Mouse (Mus musculus): ENCODE data around the gene Azin2.

The Azin2 gene

DNA sequence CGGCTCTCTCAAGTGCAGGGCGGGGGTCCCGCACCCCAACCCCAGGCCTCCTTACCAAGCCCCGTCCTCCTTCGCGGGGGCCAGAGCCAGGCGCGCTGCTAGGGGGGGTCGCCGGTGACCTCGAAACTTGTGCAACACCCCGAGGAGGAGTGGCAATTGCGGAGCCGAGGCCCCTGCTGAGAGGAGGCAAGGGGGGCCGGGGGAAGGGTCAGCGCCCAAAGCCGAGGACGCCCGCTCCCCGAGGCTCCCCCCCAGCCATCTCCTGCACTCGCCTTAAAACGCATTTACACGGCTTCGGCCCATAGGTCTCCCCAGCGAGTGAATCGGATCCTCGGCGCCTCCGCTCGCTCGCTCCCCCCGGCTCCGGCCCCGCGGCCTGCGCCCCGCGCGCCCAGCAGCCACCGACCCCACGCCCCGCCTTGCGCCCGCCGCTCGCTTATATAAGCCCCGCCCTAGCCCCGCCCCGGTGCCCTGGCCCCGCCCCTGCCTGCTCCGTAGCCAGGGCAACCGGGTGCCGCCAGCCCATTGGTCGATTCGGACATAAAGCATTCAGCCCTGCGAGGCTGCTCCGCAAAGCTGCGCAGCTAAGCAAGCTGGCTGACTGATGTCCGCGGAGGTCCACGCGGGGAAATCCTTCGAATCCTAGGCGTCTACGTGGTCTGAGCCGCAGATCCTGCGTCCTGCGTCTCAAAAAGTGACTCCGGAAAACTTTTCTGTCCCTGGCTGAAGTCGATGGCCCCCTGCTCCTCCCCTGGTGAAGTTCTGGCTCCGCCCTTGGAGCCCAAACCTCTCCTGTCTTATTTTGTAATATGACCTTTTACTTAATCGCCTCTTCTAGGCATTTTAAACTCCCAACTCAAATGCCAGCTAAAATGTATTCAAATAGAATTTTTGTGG is at the start of gene Azin2:
Gene Azin2 (minus strand): TSS at position 414 of the 897 bp plus-strand sequence.
- peak; percentile 77 to 82 for DNase-seq (ENCODE audit: low spot score in 2 of 2)

DNA sequence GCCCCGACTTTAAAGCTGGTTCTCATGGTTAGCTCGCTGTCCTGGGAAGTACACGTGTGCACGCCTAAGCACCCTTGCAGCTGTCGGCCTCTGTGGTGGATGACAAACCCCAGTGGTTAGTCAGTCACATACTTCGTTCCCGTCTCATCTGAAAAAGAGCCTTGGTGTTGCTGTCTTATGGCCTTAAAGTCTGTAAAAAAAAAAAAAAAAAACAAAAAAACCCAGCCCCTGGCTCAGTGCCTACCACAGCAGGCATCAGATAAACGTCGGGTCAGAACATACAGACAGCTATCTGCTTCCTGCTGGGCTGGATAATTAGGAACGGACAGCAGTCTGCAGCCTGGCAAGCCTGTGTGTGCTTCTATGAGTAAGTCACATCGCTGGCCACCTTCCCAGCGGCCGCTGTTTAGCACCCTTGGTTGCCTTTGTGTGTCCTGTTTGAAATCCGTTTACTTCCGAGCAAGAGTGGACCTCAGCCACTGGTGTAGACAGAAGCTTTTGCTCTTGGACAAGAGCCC is 49.4 kb upstream of the Azin2 start:
- no peak for DNase-seq (ENCODE audit: low spot score in 2 of 2)

DNA sequence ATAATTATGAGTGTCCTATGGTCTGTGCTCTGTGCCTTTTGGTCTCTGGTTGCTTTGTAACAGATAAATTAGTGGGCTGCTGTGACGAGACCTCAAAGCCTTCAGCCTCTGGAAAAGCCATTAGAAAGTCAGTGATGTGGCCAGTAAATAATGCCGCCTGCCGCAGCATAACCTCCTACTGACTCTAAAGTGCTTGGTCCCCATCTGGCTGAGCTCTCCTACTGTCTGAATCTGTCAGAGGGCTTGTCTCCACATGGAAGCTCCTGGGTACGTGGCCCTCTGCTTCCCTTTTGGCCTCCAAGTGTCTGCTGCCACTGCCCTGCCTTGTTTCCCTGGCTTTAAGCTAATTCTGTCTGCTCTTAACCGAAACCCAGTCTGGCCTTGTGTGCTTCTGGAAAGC is 47.3 kb upstream of the Azin2 start:
- no peak for DNase-seq (ENCODE audit: low spot score in 2 of 2)

DNA sequence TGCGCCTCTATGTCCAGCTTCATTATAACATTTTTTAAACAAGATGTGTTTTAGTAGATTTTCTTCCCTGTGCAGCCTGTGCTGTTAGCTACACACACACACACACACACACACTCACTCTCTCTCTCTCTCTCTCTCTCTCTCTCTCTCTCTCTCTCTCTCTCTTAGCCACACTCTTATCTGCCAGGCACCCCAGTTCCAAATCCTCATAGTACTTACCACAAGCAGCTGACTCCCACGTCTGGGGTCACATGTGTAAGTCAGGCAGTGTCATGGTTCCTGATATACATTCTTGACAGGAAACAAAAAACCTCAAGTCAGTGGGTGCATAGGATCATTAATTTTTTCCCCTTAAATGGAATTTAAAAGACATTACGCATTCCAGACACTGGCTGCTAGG is 46.4 kb upstream of the Azin2 start:
- DNase-seq (ENCODE audit: low spot score in 2 of 2), result no peak

DNA sequence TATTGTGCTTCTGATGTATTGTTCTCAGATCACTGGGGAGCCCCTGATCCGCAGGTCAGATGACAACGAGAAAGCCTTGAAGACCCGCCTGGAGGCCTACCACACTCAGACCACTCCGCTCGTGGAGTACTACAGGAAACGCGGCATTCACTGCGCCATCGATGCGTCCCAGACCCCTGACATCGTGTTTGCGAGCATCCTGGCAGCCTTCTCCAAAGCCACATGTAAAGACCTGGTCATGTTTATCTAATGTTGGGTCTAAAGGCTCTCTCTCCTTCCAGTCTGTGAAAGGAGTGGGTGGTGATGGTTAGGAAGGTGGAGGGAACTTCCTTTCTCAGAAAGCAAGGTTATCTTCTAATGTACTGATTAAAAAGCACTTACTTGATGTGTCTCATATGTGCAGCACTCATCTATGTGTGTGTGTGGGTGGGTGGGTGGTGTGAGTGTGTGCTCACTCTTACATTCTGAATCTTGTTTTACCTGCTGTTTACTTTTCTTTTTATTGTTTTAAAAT is 45.8 kb upstream of the Azin2 start:
- DNase-seq (ENCODE audit: low spot score in 2 of 2), result no peak

DNA sequence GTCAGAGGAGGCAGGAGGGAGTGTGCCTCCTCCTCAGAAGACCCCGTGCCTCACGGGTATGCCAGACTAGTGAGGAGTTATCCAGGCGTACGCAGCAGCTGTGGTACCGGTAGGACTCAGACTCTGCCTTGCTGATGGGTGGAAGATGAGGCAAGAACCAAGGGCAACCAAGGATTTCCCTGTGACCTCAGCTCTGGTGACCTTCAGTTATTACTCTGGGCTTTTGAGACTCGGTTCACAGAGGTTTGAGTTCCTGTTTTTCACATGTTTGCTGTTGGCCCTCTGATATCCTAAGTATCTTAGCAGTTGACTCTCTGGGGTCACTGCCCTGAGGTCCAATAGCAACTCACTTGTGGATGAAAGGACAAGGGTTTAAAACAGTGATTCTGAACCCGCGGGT is 41.5 kb upstream of the Azin2 start:
- DNase-seq (ENCODE audit: low spot score in 2 of 2), result no peak

DNA sequence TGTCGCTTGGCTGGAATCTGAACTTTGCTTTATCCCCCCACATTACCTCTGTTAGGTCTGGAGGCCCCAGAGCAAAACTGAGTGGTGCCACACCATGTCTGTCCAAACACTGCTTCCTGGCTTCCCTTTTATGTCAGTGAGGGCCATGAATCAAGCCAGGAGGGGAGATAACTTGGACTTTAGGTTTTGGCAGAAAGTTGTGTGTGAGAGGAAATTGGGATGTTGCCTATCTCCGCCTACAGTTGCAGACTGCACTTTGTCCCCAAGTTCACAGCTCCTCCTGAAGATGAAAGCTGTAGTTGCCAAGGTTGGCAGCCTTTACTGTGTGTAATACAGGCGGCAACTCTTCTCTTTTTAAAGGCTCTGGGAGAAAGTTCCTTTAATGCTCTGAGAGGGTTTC is 38.5 kb upstream of the Azin2 start:
- DNase-seq (ENCODE audit: low spot score in 2 of 2), result no peak

DNA sequence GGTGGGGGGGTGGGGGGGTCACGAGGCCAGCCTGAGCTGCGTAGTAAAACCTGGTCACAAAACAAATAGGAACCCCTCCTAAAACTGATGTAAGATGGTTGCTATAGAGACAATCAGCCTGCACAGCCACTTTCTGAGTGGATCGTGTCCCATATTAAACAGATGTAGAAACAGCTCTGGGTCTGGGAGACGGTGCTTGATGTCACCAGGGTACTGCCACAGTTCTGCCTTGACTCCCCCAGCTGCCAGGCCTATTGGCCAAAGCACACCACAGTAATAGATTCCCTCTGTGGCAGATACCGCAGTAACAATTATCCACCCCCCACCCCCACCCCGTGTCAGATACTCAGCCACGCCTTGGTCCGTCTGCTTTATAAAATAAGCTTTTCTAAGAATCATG is 36.2 kb upstream of the Azin2 start:
- DNase-seq (ENCODE audit: low spot score in 2 of 2), result no peak

DNA sequence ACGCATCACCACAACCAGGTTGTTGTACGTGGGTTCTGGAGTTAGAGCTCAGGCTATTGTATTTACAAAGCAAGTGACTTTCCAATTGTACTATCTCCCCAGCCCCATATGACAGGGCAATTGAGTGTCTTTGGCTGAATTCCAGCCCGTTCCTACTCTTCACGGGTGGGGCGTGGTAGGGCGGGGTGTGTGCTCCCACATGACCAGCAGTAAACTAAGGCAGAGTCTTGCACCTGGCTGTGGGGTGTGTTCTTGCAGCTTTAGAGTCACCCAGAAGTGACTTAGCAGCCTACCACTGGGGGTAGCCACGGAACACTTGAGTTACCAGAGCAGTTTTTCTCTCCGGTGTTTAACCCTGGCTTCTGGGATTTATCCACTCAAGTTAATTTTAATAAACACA is 35.0 kb upstream of the Azin2 start:
- DNase-seq (ENCODE audit: low spot score in 2 of 2), result peak in 1 of 2 experiments; percentile 18

DNA sequence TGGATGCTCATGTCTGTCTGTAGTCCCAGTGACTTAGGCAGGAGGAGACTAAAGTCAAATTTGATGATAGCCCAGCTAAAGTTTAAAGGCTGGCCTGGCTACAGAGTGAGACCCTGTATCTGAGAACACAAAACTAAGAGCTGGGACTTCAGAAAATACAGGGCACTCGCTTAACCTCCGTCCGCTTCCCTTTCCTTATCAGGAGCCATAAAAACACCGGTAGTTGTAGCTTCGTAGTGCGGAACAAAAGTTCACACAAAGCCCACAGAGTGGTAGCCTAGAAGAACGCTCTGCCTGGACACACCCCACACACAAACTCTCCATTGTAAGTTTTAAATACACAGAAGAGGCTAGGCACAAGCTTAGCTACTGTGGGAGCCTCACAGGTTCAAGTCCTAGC is 33.0 kb upstream of the Azin2 start:
- no peak for DNase-seq (ENCODE audit: low spot score in 2 of 2)

DNA sequence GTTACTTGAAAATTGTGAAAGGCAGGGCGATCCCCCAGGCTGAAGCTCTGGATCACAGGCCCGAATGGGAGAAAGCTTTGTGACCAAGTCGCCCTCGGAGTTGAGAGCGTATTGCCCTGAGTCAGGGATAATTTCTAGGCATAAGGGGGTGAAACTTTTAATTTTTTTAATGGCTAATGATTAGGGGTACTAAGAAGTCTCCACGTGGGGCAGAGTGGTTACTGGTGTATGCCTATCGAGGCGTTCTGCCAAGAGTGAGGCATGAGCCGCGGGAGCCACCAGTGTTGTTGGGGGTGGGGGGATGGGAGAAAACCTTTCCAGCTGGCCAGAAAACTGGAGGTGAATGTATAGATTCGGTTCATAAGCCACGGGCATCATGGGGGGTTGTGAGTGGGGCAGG is 31.4 kb upstream of the Azin2 start:
- DNase-seq (ENCODE audit: low spot score in 2 of 2), result no peak

DNA sequence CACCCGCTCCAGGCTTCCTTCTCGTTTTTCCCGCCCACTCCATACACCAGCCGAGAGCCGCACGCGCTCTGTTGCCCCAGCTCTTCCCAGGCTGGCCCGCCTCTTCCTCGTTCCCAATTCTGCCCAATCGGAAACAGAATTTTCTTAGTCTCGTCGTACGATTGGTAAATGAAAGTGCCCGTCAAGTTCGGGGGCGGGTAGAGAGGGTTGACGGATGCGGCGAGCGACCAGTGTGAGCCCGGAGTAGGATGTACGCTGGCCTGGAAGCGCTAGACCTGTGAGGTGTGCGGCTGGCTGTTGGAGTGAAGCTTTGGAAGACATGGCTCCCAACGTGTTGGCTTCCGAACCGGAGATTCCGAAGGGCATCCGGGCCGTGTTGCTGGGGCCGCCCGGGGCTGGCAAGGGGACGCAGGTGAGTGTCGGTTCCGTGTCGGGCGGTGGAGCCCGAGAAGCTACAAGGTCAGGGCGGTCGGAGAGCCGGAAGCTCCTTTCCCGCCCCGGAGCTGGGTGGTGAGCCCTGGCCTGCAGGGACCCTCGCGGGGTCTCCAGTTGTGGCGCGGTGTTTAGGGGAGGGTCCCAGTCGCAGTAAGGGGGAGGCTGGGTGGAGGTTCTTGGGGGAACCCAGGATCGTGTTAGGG is 30.9 kb upstream of the Azin2 start:
- DNase-seq (ENCODE audit: low spot score in 2 of 2), result peak; percentile 90 to 94

DNA sequence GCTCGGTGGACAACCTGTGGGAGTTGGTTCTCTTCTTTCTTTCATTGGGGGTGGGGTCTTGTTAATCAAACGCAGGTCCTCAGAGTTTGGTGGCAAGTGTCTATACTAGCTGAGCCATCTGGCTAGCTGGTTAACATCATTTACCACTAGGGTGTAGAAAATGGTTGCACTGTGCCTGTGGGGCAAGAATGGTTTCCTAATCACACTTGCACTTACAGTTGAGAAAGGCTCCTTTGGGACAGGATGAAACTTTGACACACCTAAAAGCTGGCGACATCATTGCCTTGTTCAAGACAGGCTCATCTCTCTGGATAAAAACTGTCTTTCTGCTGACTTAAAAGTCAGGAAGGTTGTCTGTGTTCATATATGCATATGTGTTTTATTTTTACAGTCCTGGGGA is 29.9 kb upstream of the Azin2 start:
- no peak for DNase-seq (ENCODE audit: low spot score in 2 of 2)

DNA sequence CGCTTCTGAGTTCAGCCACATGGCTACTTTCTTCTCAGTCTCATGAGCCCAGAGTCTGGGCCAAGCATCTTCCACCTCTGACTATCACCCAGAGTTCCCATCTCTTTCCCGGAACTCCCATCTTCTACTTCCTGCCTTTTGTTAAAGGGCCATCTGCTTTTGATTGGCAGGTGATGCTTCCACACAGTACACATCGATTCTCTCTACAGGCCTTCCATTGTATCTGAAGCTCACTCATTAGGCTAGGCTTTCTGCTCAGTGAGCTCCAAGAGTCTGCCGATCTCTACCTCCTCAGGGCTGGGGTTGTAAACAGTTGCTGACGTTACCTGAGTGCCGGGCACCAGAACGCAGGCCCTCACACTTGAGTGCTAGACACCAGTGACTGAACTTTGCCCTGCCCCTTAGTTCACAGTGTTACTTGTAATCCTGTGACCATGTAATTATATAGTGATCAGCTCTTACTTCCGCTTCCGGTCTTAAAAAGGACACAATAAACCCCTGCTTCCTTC is 29.3 kb upstream of the Azin2 start, which contains the start of gene Ak2:
Gene Ak2 (plus strand): TSS at position 459 of the 509 bp plus-strand sequence.
- DNase-seq (ENCODE audit: low spot score in 2 of 2), result no peak

DNA sequence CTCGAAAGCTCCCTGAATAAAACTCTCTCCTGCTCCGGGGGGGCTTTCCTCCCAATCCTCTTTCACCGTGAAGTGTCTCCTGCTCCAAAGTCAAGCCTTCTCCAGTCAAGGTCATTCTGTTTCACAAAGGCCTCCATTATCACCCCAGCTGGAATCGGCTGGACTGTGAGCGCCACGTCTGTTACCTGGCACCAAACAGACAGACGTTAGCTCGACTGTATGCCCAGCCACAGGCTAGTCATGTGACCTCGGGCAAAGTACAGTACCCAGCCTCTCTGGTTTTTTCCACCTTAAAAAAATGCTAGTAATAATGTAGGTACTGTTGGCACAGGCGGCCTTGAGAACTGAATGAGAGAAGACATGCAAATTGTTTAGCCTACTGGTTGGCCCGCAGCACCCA is 27.4 kb upstream of the Azin2 start:
- no peak for DNase-seq (ENCODE audit: low spot score in 2 of 2)

DNA sequence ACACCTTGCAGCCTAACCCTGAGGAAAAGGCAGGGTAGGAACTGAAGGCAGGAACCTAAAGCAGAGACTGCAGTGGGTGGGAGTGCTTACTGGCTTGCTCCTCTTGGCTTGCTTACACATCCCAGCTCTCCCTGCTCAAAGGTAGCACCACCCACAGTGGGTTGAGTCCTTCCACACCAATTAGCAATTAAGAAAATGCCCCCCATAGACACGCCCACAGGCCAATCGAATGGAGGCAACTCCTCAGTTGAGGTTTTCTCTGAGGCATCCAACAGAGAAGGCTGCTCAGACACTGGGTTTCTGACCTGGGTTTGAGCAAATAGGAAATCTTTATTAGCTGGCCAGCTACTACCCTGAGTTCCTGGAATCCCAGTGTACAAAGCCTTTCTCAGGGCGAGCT is 26.7 kb upstream of the Azin2 start:
- no peak for DNase-seq (ENCODE audit: low spot score in 2 of 2)

DNA sequence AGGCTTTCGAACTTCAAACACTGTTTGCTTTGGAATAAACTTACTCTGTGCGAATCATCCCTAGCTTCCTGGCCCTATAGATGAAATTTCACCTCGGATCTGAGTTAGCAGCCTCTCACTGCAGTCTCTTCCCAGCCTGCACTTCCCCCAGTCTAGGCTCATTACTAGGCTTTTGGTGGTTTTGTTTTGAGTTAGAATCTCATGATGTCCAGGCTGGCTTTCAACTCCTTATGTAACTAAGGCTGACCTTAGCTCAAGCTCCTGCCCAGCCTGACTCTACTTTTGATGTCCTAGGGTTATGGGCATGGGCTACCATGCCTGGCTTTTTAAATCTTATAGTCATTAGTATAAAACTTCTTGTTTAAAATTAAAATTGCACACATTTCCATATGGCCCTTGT is 22.4 kb upstream of the Azin2 start:
- DNase-seq (ENCODE audit: low spot score in 2 of 2), result no peak

DNA sequence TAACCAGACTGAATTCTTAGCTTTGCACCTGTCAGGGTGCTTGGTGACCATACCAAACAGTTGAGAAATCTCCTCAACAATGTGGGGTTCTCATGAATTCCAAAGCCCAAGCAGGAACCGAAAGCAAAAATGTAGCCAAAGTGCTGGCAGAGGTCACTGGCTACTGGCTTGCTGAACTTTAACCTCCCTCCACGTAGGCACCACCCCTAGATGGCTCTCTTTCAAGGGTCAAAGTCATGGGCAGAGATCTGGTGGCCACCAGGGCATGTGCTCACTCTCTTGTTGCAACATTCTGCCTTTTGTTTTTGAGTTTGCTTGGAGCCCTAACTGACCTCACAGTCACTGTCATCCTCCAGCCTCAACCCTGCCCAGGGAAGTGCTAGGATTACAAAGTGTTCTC is 21.4 kb upstream of the Azin2 start:
- peak; percentile 26 to 39 for DNase-seq (ENCODE audit: low spot score in 2 of 2)

DNA sequence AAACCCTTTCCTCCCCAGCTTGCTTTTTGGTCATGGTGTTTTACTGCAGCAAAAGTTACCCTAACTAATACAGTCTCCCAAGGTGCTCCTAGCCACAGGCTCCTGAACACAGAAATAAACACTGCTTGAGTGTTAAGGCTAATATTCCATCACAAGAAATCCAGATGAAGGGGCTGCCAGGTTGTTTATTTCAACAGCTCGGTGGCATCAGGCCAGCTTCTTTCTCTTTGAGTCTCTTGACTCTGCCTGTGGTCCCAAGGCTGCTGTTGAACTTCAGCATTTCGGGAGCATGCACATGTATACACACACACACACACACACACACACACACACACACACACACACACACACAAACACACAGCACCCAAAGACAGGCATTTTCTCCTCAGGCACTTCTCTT is 20.9 kb upstream of the Azin2 start:
- no peak for DNase-seq (ENCODE audit: low spot score in 2 of 2)

DNA sequence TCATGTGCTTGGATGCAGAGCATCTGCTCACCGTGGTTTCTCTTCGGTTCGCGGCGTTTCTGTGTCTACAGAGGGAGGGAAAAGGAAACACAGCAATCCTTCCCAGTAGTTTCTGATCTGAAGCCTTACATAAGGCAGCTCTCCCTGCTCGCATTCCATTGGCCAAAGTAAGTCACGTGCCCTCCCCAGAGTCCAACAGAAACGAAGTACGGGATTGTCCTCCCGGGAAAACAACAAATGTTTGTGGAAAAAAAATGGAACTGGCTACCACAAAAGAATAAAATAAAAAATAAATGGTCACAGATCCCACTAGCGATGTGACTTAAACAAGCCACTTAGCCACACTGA is 19.6 kb upstream of the Azin2 start:
- no peak for DNase-seq (ENCODE audit: low spot score in 2 of 2)

DNA sequence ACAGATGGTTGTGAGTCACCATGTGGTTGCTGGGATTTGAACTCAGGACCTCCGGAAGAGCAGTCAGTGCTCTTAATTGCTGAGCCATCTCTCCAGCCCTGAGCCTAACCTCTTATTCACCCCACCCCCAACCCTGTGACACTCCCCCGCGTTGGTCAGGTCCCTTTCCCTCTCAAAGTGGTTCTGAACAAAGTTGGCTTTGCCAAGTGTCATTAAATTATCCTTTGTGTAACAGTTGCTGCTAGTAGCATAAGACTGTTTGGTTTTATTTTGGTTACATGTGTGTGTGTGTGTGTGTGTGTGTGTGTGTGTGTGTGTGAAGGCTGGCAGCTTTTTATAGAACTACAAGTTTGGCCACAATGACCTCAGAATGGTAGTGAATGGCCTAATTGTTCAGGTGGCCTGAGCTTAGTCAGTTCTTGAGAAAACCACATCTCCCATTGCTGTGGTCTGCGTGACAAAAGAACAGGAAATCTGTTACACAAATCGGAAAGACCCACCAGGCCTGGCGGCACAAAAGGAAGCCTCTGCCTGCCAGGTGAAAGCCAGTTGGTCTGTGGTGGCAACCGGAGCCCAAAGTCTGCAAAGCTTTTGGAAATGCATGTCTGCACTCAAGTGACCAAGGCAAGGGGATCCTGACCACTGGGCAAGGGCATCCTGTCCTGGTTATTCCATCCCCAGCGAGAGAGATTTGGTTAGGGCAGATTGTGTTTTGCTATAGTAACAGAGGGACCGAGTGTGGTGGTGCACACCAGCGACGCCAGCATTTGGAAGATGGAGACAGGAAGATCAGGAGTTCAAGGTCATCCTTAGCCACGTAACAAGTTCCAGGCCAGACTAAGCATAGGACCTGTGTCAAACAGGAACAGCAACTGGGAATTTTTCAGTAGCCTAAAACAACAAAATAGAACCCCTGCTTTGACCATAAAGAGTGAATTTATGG is 18.9 kb upstream of the Azin2 start:
- peak; percentile 50 to 63 for DNase-seq (ENCODE audit: low spot score in 2 of 2)

DNA sequence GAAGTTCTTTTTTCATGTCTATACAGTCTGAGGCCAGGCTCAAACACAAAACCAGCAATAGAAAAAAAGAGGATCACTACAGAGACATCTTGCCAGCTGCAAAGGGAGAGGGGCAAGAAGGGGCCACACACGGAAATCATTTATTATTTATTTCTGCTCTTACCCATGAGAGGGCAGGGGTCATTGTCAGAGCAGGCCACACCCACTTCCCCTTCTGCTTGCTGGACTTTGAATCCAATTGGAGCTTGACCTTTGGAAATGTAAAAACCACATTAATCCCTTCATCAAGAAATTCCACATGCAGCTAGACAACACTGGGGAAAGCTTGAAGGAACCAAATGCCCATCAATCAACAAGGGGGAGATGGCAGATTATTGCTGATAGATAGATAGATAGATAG is 16.4 kb upstream of the Azin2 start:
- DNase-seq (ENCODE audit: low spot score in 2 of 2), result no peak

Data from spleen, postnatal 36 days (tissue).